Mouse (Mus musculus): Measurements from ENCODE around the gene Prrt1. TPM values are rescaled to one million over a fixed set of nuclear protein-coding genes. Genes with fewer than 3 reads are reported as not detected.

Prrt1 gene
- total RNA-seq, 2 experiments from 2014 or later: 0.35 to 1.5 TPM

DNA sequence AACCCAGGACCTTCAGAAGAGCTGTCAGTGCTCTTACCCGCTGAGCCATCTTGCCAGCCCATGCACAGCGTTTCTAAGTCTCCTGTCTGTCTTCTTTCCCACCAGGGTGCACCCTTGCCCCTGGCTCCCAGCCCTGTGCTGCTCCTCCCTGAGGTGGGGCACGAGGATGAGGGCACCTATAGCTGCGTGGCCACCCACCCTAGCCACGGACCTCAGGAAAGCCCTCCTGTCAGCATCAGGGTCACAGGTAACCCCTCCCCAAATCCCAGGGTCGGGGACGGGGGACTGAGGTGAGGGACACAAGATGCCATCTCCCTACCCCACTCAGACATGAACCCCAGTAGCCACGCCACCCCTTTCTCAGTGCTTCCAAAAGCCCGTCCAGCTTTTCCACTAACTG lies 29.4 kb upstream of the Prrt1 start:
- no peak for DNase-seq

DNA sequence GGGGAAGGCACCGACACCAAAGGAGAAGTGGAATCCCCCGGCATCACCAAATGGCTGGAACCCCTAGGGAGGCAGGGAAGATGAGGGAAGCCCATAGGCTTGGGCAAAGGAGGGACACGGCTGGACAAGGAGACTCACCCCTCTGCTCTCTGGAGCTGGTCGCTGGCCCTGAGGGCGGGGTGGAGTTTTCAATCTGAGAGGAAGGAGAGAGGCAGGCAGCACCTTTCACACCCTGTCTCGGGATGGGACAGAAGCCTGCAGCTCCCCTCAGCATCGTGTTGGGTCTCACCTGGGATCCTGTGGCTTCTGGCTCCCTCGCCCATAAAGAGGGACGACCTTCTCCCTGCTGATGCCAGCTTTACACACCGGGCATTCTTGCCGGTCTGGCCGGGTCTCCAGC lies 27.5 kb upstream of the Prrt1 start:
- no peak for DNase-seq

DNA sequence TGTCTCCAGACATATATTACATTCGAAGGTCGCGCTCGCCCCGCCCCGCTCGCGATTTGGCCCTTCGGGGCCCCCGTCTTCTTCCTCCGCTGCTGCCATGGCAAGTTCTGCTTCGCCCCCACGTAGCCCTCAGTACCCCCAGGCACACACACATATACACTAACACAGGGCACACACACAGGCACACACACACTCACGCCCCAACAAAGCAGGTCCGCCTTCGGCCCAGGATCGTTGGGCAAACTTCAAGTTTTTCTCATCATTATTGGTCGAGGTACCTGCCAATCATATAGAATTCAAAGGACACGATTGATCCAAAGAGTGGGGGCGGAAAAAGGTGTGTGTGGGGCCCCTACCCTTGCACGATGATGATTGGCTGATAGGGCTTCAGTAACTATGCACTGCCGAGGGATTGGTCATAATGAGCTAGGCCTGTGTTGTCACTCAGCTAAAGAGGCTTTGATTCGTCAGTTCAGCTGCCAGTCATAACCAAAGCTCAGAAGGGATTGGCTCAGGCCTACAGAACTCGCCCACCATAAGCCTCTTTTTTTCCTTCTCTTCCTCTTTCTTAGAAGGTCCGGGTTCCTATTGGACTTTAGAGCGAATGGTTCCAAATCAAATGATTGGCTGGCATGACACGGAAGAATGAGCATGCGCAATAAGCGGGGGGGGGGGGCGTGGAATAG lies 25.8 kb upstream of the Prrt1 start, which contains the start of gene Rnf5:
Gene Rnf5 (minus strand): TSS at position 316 of the 686 bp plus-strand sequence.
- peak; percentile 99 for DNase-seq

DNA sequence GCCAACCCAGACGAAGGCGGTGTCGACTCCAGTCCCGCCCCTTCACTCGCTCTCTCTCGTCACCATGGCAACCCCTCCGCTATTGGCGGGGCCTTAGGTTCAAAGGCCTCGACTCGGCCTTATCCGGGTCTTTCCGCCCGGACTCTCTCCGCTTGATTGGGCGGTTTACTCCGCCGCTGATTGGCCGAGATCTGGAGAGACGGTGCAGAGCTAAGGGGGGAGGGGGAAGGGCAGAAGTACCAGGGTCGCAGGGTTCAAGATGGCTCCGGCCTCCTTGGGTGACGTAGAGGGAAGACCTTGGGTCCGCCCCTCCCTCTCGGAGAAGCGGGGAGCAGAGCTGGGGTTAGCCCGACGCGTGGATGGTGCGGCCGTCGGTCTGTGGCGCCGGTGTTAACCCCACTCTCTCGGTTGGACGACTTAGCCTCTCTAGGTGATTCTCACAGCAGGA lies 25.2 kb upstream of the Prrt1 start, which contains the start of gene Agpat1:
Gene Agpat1 (plus strand): TSS at position 202 of the 448 bp plus-strand sequence.
- DNase-seq: peak; percentile 99

DNA sequence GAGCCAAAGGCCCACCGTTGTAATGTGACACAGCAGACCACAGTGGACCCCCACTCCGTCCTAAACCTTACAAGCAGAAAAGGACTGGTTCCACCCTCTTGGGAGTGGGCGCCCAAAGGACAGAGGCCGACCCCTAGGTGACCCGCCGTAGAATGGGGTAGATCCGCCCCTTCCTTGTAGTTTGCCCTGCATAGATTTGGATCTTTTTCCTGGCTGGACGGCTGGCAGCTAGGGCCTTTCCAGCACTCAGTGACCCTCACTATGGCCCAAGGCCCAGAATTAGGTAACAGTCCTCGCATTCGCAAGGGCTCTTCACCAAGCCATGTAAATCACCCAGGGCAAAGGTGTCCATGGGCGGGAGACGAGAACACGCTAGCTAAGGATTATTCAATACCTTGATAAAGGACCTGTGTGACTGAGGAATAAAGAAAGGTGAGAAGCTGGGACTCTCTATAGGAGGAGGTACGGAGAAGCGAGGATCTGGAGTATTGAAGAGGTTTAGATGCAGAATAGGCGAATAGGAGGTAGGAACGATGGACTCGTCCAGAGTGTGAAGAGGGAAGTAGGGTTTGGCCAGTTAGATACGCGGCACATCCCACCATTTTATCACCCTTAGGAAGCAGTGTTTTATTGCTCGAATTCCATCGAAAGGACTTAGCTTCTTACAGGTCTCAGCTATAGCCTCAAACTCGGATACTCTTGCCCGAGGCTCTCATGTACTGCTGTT lies 24.7 kb upstream of the Prrt1 start:
- peak; percentile 65 for DNase-seq

DNA sequence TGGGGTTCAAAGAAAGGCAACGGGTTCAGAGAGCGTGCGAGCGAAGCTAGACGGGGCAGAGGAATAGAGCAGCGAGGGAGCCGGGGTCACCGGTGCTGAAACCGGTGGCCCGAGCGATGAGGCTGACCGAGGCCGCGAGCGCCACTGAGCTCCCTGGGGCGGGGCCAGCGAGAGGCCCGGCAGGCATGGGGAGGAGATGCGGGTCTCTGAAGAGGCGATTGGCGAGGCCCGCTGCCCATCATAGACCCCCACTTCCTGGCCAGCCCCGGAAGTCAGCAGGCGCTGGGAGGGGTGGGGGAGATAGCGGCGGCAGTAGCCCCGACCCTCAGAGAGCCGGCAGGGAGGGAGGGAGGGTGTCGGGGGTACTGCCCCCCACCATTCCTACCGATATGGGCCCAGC lies 23.7 kb upstream of the Prrt1 start:
- peak; percentile 97 for DNase-seq

DNA sequence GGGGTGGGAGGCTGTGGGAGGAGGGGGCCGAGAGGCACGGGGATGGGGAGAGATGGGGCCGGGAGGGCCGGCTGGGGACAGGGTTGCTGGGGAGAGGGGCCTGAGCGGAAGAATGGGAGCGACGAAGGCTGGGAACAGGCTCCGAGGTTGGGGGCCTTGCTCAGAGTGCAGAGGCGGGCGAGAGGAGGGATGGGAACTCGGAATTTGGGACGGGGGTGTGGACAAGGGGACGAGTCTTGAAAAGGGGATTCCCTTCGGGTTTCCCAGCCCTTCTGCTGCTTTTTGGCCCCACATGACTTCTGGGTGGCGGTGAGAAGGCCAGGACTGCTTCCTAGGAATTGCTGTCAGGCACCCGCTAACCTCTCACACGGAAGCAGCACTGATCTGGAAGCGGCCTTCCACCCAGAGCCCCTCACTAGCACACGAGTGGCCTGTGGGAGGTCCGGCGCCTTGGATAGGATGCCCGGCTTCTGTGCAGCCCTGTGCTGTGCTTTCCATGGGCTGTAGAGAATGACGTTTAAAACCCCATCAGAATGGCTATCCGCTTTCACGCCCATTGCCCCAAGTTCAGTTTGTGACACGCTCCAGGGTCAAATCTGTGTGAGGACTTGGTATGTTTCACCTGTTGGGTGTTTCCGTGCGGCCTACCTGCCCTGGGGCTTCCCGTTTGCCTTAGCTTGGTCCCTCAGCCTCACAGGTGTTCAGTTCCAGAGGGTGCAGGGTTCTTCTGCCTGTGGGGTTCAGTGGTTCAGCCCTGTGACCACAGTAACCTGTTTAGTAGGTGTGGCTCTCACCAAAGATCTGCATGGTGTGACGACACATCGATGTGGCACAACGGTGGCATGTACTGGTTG lies 22.9 kb upstream of the Prrt1 start:
- DNase-seq: no peak

DNA sequence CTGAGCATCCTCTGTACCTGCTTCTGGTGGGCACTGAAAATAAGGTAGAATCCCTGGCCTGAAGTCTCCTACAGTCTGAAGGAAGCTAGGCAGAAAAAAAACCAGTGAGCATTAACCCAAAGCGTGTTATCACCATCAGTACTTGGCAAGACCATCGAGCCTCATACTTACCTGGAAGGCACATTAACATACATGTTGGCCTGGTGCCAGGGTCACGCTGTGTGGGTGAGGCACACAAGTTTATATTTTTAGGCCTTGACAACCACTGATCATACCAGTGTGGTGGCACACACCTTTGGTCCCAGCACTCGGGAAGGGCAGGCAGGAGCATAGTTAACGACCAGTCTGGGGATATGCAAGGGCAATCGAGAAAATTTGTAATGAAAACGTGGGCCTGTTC lies 21.3 kb upstream of the Prrt1 start:
- DNase-seq: no peak

DNA sequence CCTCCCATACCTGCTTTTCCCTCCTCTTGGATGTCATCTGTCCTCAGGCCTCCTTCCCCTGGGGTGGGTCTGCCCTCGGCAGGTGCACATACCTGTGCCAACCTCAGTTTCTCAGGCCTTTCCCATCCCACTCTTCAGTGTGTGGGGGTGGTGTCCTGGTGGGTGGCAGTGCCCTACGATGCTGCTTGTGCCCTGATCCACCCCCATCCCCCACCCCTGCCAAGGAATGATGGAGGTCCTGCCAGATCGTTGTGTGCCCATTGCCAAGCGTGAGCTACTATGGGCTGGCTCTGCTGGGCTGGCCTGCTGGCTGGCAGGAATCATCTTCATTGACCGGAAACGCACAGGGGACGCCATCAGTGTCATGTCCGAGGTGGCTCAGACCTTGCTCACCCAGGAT lies 18.3 kb upstream of the Prrt1 start:
- no peak for DNase-seq

DNA sequence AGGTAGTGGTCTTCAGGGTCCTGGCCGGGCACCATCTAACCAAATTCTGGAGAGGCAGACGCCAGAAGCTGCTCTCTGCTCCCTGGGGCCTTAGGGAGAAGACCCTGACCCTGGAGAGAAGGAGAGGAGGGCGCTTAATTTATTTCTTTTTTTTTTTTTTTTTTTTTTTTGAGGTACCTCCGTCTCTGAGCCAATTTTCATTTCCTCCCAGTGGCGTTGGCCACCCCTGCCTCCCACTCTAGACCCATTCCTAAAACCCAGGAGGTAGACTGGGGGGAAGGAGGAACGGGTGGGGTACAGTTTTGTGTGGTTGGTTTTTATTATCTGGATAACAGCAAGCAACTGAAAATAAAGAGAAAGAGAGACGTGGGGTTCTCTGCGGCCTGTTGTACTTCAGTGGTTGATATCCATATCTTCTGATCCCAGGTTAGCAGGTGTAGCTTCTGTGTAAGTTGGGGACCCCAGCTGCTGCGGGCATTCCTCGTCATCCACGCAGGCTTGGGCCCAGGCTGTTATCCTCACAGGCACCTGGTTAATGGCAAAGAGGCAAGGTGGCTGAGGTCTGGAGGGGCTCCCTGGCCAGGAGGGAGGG lies 16.2 kb upstream of the Prrt1 start:
- no peak for DNase-seq

DNA sequence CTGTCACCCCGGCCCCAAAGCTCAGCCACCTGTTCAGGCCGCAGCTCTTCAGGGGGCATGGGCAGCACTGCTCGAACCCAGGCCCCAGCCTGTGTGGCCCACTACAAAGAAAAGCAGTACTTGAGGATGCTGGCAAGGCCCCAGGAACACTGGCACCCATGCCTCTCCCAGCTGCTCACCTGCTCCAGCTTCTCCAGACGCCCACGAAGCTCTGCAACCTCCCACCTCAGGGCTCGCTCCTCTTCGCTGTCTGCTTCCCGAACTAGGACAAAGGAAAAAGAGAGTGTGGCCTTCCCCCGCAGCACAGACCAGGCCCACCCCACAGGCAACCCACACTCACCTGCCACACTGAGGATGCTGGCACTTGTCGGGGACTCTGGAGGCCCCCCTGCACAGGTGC lies 15.5 kb upstream of the Prrt1 start:
- no peak for DNase-seq

DNA sequence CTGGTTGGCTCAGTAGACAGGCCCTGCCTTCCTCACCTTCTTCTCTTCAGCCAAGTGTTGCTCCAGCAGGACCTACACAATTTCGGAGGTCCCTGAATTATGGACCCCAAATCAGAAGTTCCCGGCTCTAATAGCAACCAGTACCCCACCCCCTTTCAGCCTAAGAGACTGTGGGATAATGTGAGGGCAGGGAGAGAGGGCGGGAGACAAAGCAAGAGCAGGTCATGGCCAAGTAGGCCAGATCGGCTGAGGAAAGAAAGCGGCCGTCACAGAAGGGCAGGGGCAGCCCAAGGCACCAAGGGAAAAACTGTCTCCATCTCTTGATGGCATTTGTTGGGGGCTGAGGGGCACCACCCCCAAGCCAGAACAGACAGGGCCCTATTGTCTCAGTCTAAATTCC lies 13.5 kb upstream of the Prrt1 start, which contains the start of gene Egfl8:
Gene Egfl8 (minus strand): TSS at position 101 of the 400 bp plus-strand sequence.
- no peak for DNase-seq

DNA sequence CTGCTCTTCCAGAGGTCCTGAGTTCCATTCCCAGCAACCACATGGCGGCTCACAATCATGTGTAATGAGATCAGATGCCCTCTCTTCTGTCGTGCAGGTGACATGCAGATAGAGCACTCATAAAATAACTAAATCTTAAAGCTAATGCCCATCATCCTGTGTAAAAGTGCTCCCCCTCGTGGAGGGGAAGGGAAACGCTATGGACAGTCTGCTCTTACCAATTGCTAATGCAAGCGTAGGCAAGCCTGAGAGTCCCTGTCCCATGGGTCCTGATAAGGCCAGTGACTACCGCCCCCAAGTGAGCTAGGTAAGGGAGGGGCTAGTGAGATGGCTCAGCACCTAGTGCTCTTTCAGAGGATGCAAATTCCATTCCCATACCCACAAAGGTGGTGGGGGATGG lies 10.3 kb upstream of the Prrt1 start:
- DNase-seq: no peak

DNA sequence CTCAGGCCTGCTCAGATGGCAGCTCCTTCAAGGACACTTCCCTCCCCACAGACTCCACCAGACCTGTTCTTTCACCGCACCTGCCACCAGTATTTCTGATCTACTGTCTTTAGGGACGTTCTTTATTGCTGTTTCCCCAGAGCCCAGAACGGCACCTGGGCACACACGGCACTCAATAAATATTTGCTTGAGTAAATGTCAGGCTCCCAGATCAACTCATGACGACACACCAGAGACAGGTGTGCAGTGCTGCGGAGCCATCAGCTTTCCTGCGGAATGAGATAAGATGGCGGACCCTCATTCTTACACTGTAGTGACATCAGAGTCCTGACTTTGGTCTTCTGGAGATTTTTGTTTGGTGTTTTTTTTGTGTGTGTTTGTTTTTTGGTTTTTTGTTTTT lies 8.3 kb upstream of the Prrt1 start:
- DNase-seq: no peak

DNA sequence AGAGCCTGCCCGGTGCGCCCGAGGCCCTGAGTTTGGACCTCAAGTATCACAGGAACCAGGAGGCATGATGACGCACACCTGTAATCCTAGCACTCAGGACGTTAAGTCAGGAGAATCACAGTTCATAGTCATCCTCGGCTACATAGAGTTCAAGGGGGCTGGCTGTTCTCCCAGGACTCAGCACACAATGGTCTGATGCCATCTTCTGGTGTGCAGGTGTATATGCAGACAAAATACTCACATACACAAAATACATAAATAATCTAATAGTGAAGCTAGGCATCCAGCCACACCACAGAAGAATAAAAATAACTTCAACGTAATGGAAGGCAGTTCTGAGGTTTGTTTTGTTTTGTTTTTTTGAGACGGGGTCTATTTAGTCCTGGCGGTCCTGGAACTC lies 6.2 kb upstream of the Prrt1 start:
- DNase-seq: no peak

DNA sequence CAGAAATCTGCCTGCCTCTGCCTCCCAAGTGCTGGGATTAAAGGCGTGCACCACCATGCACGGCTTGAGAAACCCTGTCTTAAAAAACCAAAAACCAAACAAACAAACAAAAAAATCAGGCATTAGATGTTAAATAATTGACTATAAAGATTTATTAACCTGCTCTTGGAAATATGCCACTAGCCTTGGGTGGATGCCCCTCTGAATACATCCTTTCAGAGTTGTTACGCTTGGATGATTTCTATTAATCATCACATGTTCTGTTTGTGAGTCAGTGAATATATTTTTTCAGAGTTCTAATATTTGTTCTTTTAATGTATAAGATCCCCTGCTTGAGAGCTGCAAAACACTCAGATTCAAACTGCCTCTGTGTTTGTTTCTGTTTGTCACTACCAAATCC lies 4.4 kb upstream of the Prrt1 start:
- DNase-seq: no peak

DNA sequence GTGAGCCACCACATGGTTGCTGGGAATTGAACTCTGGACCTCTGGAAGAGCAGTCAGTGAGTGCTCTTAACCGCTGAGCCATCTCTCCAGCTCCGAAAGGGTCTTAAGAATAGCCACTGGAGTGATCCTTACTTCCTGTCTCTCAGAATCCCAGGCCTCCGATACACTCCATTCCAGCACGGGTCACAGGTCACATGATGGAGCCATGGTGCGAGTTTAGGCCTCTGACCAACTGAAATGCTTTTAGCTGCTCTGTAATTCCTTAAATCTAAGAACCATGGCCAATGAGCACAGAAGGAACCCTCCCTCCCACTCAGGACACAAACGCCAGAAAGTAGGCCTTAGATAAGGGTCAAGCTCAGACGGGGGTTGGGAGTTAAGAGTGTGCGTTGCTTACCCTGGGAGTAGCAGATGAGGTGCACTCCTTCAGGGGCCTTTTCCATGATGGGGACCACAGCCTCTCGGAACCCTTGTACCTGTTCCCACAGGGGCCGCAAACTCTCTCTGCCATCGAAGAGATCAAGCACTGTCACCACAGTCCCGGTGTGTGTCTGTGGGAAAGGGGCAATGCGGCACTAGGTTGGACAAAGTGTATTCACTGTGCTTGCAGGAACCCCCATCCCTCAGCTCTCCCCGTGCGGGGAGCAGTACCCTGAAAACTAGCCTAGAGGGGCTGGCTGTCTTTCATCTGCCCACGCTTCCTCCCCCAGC lies 3.1 kb upstream of the Prrt1 start:
- no peak for DNase-seq

DNA sequence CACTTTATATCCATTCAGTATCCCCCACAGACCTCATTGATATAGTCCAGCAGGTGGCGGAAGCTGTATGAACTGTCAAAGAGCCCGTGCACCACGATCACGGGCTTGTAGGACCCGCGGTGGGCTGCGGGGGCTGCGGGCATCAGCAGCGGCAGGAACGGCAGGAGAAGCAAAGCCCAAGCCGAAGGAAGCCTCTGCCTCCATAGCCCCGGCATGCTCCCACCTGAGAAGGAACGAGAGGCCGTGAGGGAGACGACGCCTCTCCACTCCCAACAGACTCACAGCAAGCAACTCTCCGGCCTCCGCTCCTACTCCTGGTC lies 2.6 kb upstream of the Prrt1 start:
- no peak for DNase-seq

DNA sequence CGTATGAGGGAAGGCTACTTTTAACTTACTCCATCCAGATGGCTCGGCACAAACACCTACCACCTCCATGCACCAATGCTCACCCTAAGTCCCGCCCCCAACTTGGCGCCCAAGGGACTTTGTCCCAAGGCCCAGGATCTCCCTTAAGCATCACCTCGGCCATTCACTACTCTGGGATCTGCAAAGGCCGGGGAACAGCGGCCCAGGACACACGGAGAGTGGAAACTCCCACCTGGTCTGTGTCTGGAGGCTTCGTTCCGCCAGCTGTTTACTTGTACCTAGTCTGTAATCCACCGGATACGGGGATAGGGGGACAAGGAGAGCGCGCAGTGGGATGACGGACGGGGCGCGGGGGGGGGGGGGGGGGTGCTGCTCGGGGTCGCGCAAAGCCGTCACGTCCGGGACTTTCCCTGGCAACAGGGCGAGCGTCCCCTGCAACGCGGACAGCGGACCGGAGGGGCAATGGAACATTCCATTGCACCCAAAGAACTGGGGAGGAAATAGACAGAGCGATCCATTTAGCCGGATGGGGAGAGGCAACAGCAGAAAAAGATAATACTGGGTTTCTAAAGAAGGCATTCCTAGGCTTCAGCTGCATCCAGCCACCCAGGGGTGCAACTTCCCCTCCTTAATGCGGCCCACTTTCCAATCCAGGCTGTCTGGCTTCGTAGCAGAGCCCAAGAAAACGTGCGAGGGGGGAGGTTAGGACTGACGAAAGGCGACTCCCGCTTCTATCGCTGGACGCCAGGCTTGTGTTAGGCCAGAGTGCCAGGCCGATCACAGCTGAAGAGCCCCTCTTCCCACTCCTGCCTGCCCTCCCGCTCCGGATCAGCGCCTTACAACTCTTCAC lies 2.0 kb upstream of the Prrt1 start:
- peak; percentile 85 for DNase-seq

DNA sequence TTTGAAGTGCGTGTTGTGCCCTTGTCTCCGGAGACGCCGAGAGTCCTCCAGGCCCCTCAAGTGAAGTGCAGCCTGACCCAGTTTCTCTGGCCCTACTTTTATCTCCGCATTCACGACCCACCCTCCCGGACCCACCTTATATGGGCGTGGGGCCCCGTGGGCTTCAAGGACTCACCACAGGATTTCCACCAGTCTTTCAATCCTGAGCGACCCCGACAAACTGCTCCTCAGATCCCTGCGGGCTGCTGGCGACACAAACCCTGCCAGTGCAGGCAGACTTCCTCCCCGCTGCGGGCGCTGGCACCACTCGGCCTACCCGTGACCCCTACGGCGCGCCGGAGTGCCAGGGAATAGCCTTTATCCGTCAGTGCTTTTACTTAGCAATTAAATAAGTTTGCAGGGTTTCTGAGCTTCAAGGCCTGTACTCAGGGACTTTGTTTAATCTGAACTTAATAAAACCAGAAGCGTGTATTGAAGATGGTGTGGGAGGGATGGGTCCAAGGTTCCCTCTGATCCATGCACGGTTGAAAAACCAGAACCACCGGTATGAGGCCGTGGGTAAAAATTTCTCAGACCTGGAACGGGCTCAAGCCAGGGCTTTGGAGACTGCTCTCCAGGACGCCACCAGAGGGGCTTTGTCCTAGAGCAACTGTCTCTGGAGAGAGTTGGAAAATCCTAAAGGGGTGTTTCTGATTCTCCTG lies 1.2 kb upstream of the Prrt1 start, which contains the start of gene Ppt2:
Gene Ppt2 (minus strand): TSS at position 568 of the 701 bp plus-strand sequence.
- no peak for DNase-seq

All from gastrocnemius, postnatal 25 days (tissue).